Mouse (Mus musculus) lung, adult 18-20 months (tissue): ENCODE results near the gene Igf2bp2.

Experiments used
- DNase-seq, 2 experiments: peaks; one replicate each; pipeline ENCODE4 v3.0.0; 2022; ENCODE audit warnings: mixed read lengths in 2 of 2

The Igf2bp2 gene

DNA sequence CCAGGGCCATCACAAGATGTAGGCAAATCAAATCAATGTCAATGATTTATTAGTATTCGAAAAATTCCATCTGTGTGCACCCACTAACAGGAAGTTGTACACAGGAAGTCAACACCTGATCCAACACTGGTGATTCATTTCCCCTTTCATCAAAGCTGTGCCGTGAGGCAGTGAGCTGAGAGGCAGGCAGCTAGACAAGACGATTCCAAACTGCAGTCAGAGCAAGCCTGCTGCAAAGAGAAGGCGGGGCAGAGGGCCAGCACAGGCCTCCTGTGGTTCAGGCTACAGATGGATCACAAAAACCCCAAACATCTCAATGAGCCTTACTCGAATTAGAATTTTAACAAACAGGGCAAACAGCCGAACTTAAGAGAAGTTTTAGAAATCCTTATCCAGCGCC, 65.4 kb downstream of the Igf2bp2 start:
- no peak for DNase-seq

DNA sequence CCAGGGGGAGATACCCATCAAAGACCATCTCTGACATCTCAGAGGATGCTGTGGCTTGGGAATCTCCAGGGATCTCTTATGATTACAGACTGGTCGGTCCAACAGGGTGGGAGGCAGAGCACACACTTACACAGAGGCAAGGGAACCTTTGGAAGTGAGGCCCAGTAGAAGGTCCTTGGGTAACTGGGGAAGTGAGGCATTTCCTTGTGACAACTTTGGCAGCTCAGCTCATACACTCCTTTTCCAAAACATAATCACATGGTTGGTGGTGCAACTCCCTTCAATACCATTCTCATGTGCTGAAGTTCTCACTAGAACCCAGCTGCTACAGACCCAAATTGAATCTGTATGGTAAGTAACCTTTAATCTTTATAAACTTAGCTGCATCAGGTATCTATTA, 67.3 kb downstream of the Igf2bp2 start:
- no peak for DNase-seq

DNA sequence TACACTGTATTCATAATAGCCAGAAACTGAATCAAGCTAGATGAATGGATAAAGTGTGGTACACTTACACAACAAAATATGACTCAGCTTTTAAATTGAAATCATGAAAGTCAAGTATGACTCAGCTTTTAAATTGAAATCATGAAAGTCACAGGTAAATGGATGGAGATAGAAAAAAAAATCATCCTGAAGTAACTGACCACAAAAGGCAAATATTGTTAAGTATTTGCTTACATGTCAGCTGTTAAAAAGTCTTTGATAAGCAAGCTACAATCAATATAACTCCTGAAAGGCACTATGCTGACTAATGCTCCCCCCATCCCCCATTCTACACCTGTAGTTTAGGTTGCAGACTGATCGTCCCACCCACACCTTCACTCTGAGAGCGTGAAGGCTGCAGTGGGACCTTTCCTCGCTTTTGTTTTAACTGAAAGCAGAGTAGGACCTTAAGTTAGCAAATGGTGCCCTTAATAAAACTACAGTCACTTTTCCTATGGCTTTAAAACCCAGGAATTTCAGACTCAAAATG, 71.8 kb downstream of the Igf2bp2 start:
- DNase-seq, result no peak

GRCm38 (mm10) chr16:22085411-22085810, 77.7 kb downstream of the Igf2bp2 start:
- DNase-seq, result no peak

GRCm38 (mm10) chr16:22080125-22080710, 82.9 kb downstream of the Igf2bp2 start:
- no peak for DNase-seq

DNA sequence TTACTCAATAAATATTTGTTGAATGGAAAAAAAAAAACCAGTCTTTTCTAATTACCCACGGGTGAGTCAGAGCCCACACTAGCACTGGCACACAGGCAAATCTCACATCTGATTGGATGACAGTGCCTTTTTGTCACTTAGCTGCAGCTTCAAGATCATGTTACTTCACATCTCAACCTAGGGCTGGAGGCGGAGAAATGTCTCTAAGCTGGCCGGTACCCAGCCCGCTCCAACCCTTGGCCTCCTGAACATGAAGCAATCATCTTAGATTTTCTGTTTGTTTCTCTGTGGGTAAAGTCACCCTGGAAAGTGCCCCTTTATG, 86.5 kb downstream of the Igf2bp2 start:
- DNase-seq, result peak; percentile 77 to 85

GRCm38 (mm10) chr16:22075829-22076619, 87.1 kb downstream of the Igf2bp2 start:
- peak; percentile 9 to 24 for DNase-seq

GRCm38 (mm10) chr16:22075067-22075466, 88.0 kb downstream of the Igf2bp2 start:
- no peak for DNase-seq

DNA sequence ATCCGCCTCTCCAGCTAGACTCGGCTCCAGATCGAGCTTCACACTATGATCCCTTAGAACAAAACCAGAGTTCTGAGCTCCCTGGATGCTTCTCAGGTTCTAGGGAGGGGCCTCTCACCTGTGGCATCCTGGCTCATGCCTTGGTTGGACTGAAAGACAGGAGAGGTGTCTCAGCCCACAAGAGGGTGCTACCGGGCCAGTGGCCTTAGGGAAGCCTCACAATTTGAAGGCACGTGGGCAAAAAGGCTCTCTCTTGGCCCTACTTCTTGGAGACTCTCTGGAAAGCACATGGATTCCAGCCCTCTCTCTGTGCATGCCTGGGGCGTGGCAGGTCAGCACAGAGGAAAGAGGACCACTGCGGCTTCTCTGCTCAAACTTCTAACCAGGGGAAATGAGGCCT, 91.7 kb downstream of the Igf2bp2 start:
- peak in 1 of 2 experiments; percentile 19 for DNase-seq

DNA sequence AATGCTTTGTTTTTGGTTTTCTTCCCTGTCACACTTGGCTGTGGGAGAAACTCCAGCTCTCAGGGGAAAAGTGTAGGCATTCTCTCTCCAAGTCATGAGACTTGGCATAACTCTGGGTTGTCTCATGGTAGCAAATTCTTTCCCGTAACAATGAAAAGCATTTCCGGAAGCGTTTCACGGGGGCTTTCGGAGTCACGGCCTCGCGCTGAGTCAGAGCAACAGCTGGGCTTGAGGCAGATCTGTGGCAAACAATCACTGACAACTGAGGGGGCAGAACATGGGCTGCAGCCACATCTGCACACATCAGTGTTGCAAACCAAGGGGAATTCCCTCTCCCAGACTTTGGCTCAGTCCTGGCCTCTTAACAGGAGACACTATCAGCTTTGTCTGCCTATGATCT, 95.7 kb downstream of the Igf2bp2 start:
- DNase-seq, result peak; percentile 36 to 46

- DNase-seq, result no peak
These were observed 97.6 kb downstream of the Igf2bp2 start for GRCm38 (mm10) chr16:22065536-22065935.

DNA sequence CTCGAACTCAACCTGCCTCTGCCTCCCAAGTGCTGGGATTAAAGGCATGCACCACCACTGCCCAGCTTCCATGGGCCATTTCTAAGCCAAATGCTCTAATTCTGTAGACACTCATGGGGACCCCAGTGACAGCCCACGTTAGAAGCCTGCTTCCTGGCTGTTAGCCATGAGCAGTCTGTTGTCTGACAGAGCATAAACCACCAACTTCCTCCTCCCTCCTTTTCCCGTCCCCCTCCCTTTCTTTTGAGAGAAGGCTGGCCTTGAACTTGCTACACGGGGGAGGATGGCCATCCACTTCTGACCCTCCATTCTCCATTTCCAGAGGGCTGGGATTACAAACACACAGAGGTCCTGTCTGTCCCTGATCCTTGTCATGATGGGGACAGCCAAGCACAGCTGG, 100.8 kb downstream of the Igf2bp2 start:
- DNase-seq, result no peak

DNA sequence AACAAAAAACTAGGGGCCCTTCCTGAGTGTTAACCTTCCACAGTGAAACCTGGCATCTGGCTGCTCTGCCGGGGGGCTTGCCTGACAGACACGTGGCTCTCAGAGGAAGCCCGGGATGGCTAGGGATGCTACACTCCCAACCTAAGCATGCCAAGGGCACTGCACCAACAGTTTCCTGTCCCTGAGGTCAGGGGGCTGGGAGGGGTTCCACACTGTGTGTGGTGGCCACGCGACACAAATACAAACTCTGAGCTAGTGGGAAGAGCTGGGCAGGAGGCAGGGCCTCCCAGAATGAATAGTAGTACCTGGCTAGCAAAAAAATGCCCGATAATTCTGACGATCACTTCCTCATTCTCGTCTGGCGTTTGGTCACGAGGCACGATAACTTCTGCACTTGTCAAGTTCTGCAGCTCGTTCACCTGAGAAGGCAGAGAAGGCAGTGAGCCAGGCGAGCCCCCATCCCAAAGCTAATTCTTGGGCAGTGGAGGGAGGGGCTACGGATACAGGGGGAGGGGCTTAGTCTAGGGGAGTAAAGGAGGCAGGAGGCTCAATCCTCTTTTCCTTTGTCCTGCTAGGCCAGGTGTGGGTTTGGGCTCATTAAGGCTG, 101.4 kb downstream of the Igf2bp2 start:
- no peak for DNase-seq

- no peak for DNase-seq
These were observed 102.7 kb downstream of the Igf2bp2 start for GRCm38 (mm10) chr16:22060416-22060815.

DNA sequence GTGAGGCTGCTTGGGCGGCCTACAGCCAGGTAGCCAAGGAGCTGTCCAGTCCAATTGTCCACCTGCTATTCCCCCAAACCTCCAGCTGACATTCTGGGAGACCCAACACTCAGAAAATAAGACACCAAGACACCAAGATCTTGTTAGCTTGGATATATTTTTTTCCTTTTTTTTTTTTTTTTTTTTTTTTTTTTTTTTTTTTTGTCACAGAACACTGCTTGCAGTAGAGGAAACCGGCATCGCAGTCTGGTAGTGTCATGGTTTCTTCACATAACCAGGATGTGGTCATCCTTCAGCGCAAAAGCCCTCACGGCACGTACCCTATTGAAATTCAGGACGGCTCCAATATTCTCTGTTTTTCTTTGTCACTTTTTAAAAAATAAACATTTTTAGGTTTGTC, 104.2 kb downstream of the Igf2bp2 start:
- no peak for DNase-seq

- DNase-seq, result no peak
These were observed 105.6 kb downstream of the Igf2bp2 start for GRCm38 (mm10) chr16:22057498-22057897.

GRCm38 (mm10) chr16:22053411-22053810, 109.7 kb downstream of the Igf2bp2 start:
- no peak for DNase-seq

DNA sequence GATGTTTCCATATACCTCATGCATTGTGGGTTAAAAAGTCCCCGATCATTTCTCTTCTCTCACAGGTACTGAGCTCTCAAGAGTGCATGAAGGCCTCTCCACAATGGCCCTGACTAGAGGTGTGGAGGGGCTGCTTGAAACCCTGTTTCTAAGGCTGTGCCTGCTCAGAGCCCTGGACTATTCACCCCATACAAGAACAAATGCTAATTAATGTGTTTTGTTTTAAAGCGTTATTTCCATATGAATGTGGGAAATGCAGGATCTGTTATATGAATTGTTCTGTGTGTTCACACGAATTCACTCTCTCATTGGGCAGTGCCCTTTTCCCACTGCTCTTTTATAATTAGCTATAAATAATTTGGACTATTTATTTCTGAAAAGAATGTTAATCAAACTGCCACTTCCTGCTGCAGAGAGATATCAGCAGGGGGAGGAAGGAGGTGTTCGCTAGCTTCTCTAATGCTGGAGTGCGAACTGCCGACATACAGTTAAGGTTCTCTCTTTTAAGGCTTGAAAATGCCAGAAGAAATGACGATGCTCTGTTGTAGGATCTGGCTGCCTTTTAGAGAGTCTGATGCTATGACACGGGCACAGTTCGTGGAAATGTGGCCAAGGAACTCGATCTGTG, 116.2 kb downstream of the Igf2bp2 start:
- no peak for DNase-seq

- no peak for DNase-seq
These were observed 117.2 kb downstream of the Igf2bp2 start for GRCm38 (mm10) chr16:22045930-22046329.

DNA sequence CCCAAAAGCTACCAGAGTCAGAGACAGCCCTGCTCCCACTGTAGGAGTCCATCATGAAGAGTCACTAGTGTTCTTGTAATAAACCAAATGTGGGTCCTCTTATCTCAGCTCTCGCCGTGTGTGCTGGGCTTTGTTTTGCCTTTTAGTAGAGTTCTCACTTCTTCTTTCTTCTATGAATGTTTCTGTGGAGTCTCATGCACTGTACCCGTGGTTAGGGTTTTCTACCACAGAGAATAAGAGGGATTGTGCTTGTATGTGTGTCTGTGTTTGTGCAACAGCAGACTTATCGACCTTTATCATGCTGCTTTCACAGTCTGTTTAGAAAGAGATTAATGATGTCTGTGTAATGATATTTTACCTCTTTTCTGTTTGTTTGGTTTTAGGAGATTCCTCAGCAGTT, 119.3 kb downstream of the Igf2bp2 start:
- DNase-seq, result no peak

- no peak for DNase-seq
These were observed 123.1 kb downstream of the Igf2bp2 start for GRCm38 (mm10) chr16:22039978-22040377.

DNA sequence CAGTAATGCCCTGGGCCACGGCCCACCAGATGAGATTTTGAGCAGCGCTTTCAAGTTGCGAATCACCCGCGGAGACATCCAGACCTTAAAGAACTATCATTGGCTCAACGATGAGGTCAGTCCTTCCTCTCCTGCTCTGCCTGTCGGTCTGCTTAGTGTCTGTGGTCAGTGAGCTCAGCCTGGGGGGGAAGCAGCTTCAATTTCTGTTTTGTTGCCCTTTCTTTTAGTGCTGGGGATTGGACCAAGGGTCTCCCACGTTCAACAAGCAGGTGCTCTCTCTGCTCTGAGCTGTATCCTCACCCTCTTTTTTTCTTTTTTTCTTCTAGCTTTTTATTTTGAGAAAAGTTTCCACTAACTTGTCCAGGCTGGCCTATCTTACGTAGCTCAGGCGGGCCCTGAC, 124.5 kb downstream of the Igf2bp2 start:
- DNase-seq, result no peak

- no peak for DNase-seq
These were observed 135.6 kb downstream of the Igf2bp2 start for GRCm38 (mm10) chr16:22027474-22027873.

DNA sequence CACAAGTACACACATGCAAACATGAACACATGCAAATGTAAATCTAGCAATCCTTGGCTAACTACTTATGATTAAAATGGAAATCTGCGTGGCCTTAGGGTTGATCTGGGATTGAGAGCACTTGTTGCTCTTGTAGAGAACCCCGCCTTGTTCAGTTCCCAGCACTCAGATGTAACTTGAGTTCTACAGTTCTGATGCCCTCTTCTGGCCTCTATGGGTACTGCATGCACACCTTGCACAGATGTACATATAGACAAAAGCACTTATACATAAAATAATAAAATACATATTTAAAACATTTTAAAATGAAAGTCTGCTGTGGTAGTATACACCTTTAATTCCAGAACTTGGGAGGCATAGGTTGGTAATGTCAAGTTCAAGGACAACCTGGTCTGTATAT, 141.0 kb downstream of the Igf2bp2 start:
- DNase-seq, result no peak
